18 mouse cellular contexts compared by ENCODE assay signal in the genomic region with DNA sequence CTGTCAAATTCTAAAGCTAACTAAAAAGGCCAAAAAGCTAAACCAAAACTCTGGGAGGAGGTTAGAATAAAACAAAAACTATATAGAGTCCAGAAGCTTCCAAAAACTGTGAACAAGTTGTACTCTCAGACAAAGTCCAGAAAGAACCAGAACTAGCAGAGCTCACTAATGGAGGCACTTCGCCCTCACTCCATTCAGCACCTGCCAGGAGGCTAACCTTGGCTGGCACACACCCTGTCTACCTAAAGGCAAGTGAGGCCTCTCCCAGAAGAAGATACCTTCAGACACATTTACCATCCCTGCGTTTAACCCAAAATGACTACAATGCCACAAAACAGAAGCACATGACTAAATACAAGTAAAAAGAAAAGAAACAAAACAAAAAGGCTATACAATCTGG.
"Had no signal": no experiment of that assay in that cellular context is flagged by ENCODE, and none has a peak within 500 bp of the region (broad histone marks: within the 10 kb centered on the region; RNA-seq: fewer than 3 reads in every experiment).

No protein-coding gene starts in this region.

- H3K36me3 ChIP-seq: intestine, embryonic 15.5 days; liver, embryonic 15.5 days; lung, embryonic 15.5 days; midbrain, embryonic 10.5 days; neural tube, embryonic 12.5 days; neural tube, embryonic 15.5 days had no signal

- H3K27ac ChIP-seq: intestine, embryonic 15.5 days; kidney, postnatal 0 days; liver, embryonic 15.5 days; lung, embryonic 15.5 days; midbrain, embryonic 10.5 days; neural tube, embryonic 12.5 days; neural tube, embryonic 15.5 days; stomach, postnatal 0 days had no signal

- ATAC-seq: hindbrain, embryonic 16.5 days; intestine, embryonic 15.5 days had no signal

- H3K9me3 ChIP-seq: intestine, embryonic 15.5 days; liver, embryonic 15.5 days; lung, embryonic 15.5 days; megakaryocyte, embryonic 14.5 days; midbrain, embryonic 10.5 days; neural tube, embryonic 12.5 days; neural tube, embryonic 15.5 days had no signal

- H3K4me1 ChIP-seq: intestine, embryonic 15.5 days; liver, embryonic 15.5 days; lung, embryonic 15.5 days; neural tube, embryonic 12.5 days; neural tube, embryonic 15.5 days had no signal

- DNase-seq: lung, adult 18-20 months; lung, postnatal 10 days; lung, postnatal 36 days; midbrain, embryonic 14.5 days; right cerebral cortex, adult 18-20 months; right cerebral cortex, postnatal 14 days; right cerebral cortex, postnatal 4 days had no signal

- H3K9ac ChIP-seq: intestine, embryonic 15.5 days; liver, embryonic 15.5 days; lung, embryonic 15.5 days; neural tube, embryonic 12.5 days; neural tube, embryonic 15.5 days had no signal

- H3K27me3 ChIP-seq: intestine, embryonic 15.5 days; liver, embryonic 15.5 days; lung, embryonic 15.5 days; megakaryocyte, embryonic 14.5 days; neural tube, embryonic 12.5 days; neural tube, embryonic 15.5 days had no signal

- H3K4me3 ChIP-seq: intestine, embryonic 15.5 days; liver, embryonic 15.5 days; lung, embryonic 15.5 days; megakaryocyte, embryonic 14.5 days; midbrain, embryonic 10.5 days; neural tube, embryonic 12.5 days; neural tube, embryonic 15.5 days had no signal

- H3K4me2 ChIP-seq: intestine, embryonic 15.5 days; liver, embryonic 11.5 days; liver, embryonic 15.5 days; lung, embryonic 15.5 days; neural tube, embryonic 12.5 days; neural tube, embryonic 15.5 days had no signal
